Mouse (Mus musculus) mouse embryonic stem cell (cell line): ENCODE data around the gene Ykt6.

Experiments used
- in situ Hi-C, 2 experiments: fragments of 300-500 bp; cut with MboI; formaldehyde crosslinking; loops; 1 replicate in 1 of 2; 3 replicates in 1 of 2; pipeline ENCODE4 v1.14.3; 2019 to 2020; ENCODE audit warnings: low sequenced_read_pairs in 2 of 2, low pct_unique_long_range_greater_than_20kb in 1 of 2, mixed read lengths in 1 of 2; ENCODE audit not compliant: unreplicated experiment in 1 of 2

Gene Ykt6

GRCm38 (mm10) chr11:5945096-5945495 is 10.4 kb upstream of the Ykt6 start:
- in situ Hi-C loops = no loop called here

- in situ Hi-C loops = no loop called here
Observed at GRCm38 (mm10) chr11:5947796-5948195, 7.7 kb upstream of the Ykt6 start.

GRCm38 (mm10) chr11:5948546-5949250 is 6.8 kb upstream of the Ykt6 start:
- in situ Hi-C loops = no loop called here

- in situ Hi-C loops = no loop called here
Observed at GRCm38 (mm10) chr11:5949586-5950352, 5.7 kb upstream of the Ykt6 start, which contains the start of gene Gck. Gene Gck, minus strand, starts transcription at chr11:5950081.

GRCm38 (mm10) chr11:5952501-5952900 is 3.0 kb upstream of the Ykt6 start:
- in situ Hi-C loops = no loop called here

GRCm38 (mm10) chr11:5953130-5953765 is 2.2 kb upstream of the Ykt6 start:
- in situ Hi-C loops = no loop called here

- in situ Hi-C loops = no loop called here
Observed at GRCm38 (mm10) chr11:5954435-5954834, 1.1 kb upstream of the Ykt6 start.

GRCm38 (mm10) chr11:5954965-5955504 is 458 bp upstream of the Ykt6 start:
- in situ Hi-C loops = no loop called here

GRCm38 (mm10) chr11:5960051-5960450 is 4.6 kb downstream of the Ykt6 start:
- in situ Hi-C loops = no loop called here

- in situ Hi-C loops = no loop called here
Observed at GRCm38 (mm10) chr11:5965865-5966264, 10.4 kb downstream of the Ykt6 start.

- in situ Hi-C loops = no loop called here
Observed at GRCm38 (mm10) chr11:5966751-5967150, 11.3 kb downstream of the Ykt6 start.

GRCm38 (mm10) chr11:5968223-5968622 is 12.7 kb downstream of the Ykt6 start:
- in situ Hi-C loops = no loop called here

GRCm38 (mm10) chr11:5971202-5971601 is 15.7 kb downstream of the Ykt6 start:
- in situ Hi-C loops = no loop called here

GRCm38 (mm10) chr11:5973151-5973550 is 17.7 kb downstream of the Ykt6 start:
- in situ Hi-C loops = no loop called here

GRCm38 (mm10) chr11:5974053-5974452 is 18.6 kb downstream of the Ykt6 start:
- in situ Hi-C loops = no loop called here

- in situ Hi-C loops = no loop called here
Observed at GRCm38 (mm10) chr11:5975068-5975467, 19.6 kb downstream of the Ykt6 start.

- in situ Hi-C loops = no loop called here
Observed at GRCm38 (mm10) chr11:5976106-5976505, 20.6 kb downstream of the Ykt6 start.

GRCm38 (mm10) chr11:5979088-5979487 is 23.6 kb downstream of the Ykt6 start:
- in situ Hi-C loops = no loop called here

GRCm38 (mm10) chr11:5980108-5980507 is 24.6 kb downstream of the Ykt6 start:
- in situ Hi-C loops = no loop called here
